Mouse (Mus musculus) sigmoid colon, adult 10 weeks (tissue): ENCODE data around the gene Top2b. TPM values are rescaled to one million over a fixed set of nuclear protein-coding genes. Genes with fewer than 3 reads are reported as not detected.

ENCODE experiments used
- polyA plus RNA-seq: library from polyadenylated mRNA; stranded (reverse); fragments of 350-450 nt; fragmentation: Illumina TruSeq; extraction: RNeasy Lipid Tissue Mini Kit (QIAGEN cat#74804); gene quantifications from one replicate; pipeline ENCODE4 v1.2.3, GENCODE M21; 2014; ENCODE audit warnings: low read depth, low replicate concordance

The Top2b gene
- 275 TPM for polyA plus RNA-seq

DNA sequence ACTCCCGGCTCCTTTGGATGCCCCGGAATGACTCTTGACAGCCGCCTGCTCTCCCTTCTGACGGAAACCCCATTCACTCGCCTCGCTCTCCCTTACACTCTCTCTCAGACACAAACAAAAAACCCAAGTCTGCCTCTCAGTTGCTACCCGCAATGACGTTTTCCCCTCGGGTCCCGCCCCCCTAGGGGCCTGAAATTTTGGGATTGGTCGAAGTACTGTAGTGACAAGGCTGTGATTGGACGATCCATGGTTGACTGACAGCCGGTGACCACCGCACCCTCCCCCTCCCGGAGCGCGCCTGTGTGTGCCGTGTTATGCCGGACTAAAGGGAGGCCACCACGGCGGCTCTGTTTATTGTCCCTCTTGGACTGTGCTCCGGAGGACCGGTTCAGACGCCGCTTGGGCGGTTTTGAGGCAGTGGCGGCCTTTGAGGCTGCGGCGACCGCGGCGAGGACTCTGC, at the start of gene Top2b:
Top2b (plus strand) TSS at position 302 of the 460 bp plus-strand sequence.

Other genes starting within 250 kb of the Top2b start
- 160 TPM for gene Ngly1, start 115.9 kb upstream of the Top2b start, polyA plus RNA-seq
- 39.0 TPM for gene Oxsm, start 115.4 kb upstream of the Top2b start, polyA plus RNA-seq